Mouse (Mus musculus): ENCODE measurements at regions not wholly inside any gene's neighbourhood (a gene's known extent, or its start where the extent isn't known, plus 50 kb on each side); places are given as distances from the start of the nearest gene placed in this dataset.

DNA sequence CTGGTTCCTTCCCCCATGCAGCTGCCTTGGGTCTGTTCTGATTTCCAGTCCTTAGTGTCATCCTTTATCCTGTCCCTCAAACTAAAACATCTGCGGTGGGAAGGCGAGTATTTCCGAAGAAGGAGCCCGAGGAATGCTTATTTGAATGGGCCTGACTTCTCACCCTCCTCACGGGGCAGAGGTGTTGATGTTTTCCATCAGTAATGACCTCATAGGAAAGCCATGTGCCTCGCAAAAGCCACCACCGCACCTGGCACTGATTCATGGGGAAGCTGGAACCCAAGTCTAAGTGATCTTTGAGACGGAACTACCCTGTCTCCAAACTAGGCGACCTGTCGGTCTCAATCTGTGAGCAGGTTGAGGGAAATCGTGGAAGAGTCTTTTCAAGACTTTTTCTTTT, 117.8 kb upstream of the Dkk2 start:
- TF ChIP-seq POLR2A (IDR thresholded peaks at IDR 0.05; ENCODE audit: extremely low read depth, insufficient read depth, low read length) (no peak), CTCF (IDR thresholded peaks at IDR 0.05; ENCODE audit: extremely low read depth, insufficient read depth, low read length) (no peak)
